Mouse (Mus musculus) brain, embryonic 14.5 days (tissue): Measurements from ENCODE around the gene Nfs1.

ENCODE experiments used
- CTCF ChIP-seq: fragments of 200-500 bp; IDR thresholded peaks from 2 replicates; pipeline ENCODE4 v1.5.1; 2012; ENCODE audit warnings: inconsistent platforms, mild to moderate bottlenecking, moderate library complexity, borderline replicate concordance; ENCODE audit not compliant: insufficient read depth, insufficient read length; ENCODE audit errors: extremely low read depth
- POLR2A ChIP-seq: fragments of 200-500 bp; IDR thresholded peaks from 2 replicates; pipeline ENCODE4 v1.6.1; 2012; ENCODE audit warnings: mild to moderate bottlenecking, inconsistent platforms, borderline replicate concordance; ENCODE audit not compliant: poor library complexity, insufficient read depth, insufficient read length, severe bottlenecking; ENCODE audit errors: extremely low read depth

- TF ChIP-seq POLR2A = no peak
- TF ChIP-seq CTCF = no peak
These were observed 56.4 kb downstream of the Nfs1 start for GRCm38 (mm10) chr2:156087391-156088110.
